Mouse (Mus musculus): ENCODE results near the gene Corin. TPM values are rescaled to one million over a fixed set of nuclear protein-coding genes. Genes with fewer than 3 reads are reported as not detected.

The Corin gene
- total RNA-seq (2015; ENCODE audit: low replicate concordance) (not detected in 2 replicates), total RNA-seq (2017; ENCODE audit: low replicate concordance) (not detected in 2 replicates)

DNA sequence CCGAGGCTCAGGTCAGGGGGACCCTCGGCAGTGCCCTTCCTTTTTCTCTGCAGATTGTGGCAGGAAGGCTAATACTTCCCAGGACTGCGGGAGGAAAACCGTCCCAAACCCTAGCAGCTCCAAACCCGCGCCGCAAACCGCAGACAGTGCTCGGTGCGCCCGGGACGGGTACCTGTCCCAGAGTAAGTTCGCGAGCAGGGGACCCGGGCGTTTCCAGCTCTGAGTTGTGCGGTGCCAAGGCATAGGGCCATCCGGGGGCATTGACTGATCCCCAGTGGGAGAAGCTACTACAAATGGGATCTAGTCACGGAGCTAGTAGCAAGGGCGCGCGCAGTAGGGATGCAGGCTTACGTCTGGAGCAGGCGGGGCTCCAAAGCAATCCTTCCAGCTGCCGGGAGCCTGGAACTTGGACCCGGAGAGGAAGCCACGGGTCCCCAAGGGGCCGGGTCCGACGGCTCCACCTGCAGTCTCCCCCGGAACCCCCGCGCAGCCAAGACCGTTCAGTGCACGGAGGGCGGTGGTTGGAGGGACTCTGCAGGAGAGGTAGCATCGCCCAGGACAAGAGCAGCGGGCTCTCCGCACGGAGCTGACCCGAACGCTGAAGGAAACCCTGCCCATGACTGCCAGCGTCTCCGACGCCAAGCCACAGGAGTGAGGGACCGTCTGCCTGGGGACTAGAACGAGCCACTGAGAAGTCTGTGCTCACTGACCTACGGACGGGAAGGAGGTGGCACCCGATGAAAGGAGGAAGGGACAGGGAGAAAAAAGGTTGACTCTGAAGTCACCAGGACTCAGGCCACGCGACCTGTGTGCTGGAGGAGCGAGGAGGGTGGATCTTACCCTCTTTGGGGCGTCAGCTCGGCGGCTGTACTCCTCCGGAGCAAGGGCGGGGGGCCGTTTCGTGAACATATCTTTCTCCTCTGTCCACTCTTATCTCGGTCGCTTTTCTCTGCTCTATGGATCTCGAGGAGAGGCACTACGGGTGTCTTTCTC, at the start of gene Corin:
TSS of gene Corin (minus strand) at position 943 of the 993 bp plus-strand sequence.
- no peak for ATAC-seq (replicated peaks; ENCODE audit: low FRiP score, poor library complexity, severe bottlenecking)

- ATAC-seq (replicated peaks; ENCODE audit: low FRiP score, poor library complexity, severe bottlenecking): no peak
Observed at GRCm38 (mm10) chr5:72551209-72551608, 46.9 kb upstream of the Corin start.

DNA sequence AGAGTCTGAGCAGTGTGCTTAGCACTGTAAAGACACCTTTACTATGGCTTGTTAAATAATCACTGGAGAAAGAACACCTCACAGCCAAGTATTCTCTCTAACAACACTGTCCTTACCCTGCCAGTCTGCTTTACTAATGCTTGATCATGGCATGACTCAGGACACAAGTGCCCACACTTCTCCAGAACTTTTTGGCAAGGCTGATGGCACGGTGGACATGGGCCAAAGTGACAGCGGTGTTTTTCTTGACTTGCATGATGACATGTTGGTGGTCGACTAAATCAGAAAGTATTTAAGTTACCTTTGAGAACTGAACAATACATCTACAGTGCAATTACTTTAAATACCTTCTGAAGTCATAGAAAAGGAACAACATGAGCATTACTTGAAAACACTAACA, 24.6 kb upstream of the Corin start:
- ATAC-seq (replicated peaks; ENCODE audit: low FRiP score, poor library complexity, severe bottlenecking): no peak

- ATAC-seq (replicated peaks; ENCODE audit: low FRiP score, poor library complexity, severe bottlenecking): no peak
Observed at GRCm38 (mm10) chr5:72513808-72514207, 9.5 kb upstream of the Corin start.

DNA sequence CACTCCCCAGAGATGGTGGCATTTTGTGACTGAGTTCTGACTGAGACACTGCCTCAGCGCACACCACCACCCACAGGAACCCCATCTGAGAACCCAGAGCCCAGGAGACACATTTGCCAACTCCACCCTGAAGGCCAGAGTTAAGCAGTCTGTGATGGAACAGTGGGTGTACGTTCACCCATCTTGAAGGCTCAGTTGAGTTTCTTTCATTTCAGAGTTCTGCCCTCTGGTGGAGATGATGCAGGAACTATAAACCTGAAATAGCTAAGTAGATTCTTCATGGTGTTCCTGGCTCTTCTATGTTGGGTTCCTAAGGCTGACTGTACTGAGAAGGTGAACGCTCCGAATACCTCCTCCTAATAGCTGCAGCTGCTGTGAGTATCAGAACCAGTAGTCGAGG, 1.5 kb upstream of the Corin start:
- no peak for ATAC-seq (replicated peaks; ENCODE audit: low FRiP score, poor library complexity, severe bottlenecking)

- no peak for ATAC-seq (replicated peaks; ENCODE audit: low FRiP score, poor library complexity, severe bottlenecking)
Observed at GRCm38 (mm10) chr5:72502778-72503177, 1.5 kb downstream of the Corin start.

DNA sequence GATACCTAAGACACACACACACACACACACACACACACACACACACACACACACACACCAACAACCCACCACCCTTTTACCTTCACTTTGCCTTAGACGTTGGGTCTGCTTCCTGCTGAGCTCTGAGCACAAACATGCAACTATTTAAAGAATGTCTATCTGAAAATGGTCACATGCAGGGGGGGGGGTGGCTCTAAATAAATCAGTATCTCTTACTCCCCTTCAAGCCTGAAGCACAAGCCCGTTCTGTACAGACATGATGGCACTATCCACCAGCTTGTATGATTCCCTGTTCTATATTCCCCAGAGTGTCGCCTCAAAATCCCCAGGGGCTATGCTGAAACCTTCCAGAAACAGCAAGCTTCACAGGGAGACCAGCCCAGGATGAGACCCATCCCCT, 2.5 kb downstream of the Corin start:
- no peak for ATAC-seq (replicated peaks; ENCODE audit: low FRiP score, poor library complexity, severe bottlenecking)

- no peak for ATAC-seq (replicated peaks; ENCODE audit: low FRiP score, poor library complexity, severe bottlenecking)
Observed at GRCm38 (mm10) chr5:72498271-72498670, 6.0 kb downstream of the Corin start.

- no peak for ATAC-seq (replicated peaks; ENCODE audit: low FRiP score, poor library complexity, severe bottlenecking)
Observed at GRCm38 (mm10) chr5:72496756-72497155, 7.5 kb downstream of the Corin start.

DNA sequence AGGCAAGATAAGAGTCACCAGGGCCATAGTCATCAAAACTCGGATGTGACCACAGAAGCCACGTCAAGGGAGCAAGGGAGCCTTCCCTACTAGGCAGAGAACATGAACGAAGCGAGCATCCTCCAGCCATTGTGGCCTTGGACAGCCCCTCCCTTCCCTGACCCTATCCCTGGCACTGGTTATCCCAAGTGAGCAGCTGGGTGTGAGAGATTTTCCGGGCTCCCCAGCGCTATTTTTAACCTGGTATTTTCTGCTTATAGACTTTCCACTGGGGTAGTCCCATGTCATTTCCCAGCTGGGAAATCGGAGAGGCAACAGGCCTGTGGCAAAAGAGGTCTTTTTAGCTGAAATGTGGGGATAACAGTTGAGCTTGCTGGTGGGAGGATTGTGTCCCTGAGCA, 10.4 kb downstream of the Corin start:
- no peak for ATAC-seq (replicated peaks; ENCODE audit: low FRiP score, poor library complexity, severe bottlenecking)

GRCm38 (mm10) chr5:72491232-72491631, 13.0 kb downstream of the Corin start:
- no peak for ATAC-seq (replicated peaks; ENCODE audit: low FRiP score, poor library complexity, severe bottlenecking)

- no peak for ATAC-seq (replicated peaks; ENCODE audit: low FRiP score, poor library complexity, severe bottlenecking)
Observed at GRCm38 (mm10) chr5:72480456-72480855, 23.8 kb downstream of the Corin start.

GRCm38 (mm10) chr5:72472317-72473009, 31.8 kb downstream of the Corin start:
- ATAC-seq (replicated peaks; ENCODE audit: low FRiP score, poor library complexity, severe bottlenecking): no peak

DNA sequence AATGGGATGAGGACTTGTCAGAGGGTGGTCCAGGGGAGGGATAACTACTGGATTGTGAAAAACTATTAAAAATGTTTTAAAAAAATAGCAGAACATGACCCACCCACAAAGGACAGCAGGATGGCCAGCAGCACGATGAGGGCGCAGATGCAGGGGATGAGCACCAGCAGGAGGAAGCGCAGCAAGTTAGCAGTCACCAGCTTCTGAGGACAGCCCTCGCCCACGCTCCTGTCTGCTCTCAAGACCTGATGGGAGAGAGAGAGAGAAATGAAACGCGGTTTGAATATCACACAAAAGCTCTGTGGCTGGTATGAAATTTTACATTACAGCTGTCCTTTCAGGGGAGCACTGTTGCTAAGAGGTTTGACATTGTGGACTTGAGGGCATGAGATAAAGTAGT, 32.5 kb downstream of the Corin start:
- no peak for ATAC-seq (replicated peaks; ENCODE audit: low FRiP score, poor library complexity, severe bottlenecking)

- ATAC-seq (replicated peaks; ENCODE audit: low FRiP score, poor library complexity, severe bottlenecking): no peak
Observed at GRCm38 (mm10) chr5:72464932-72465331, 39.3 kb downstream of the Corin start.

DNA sequence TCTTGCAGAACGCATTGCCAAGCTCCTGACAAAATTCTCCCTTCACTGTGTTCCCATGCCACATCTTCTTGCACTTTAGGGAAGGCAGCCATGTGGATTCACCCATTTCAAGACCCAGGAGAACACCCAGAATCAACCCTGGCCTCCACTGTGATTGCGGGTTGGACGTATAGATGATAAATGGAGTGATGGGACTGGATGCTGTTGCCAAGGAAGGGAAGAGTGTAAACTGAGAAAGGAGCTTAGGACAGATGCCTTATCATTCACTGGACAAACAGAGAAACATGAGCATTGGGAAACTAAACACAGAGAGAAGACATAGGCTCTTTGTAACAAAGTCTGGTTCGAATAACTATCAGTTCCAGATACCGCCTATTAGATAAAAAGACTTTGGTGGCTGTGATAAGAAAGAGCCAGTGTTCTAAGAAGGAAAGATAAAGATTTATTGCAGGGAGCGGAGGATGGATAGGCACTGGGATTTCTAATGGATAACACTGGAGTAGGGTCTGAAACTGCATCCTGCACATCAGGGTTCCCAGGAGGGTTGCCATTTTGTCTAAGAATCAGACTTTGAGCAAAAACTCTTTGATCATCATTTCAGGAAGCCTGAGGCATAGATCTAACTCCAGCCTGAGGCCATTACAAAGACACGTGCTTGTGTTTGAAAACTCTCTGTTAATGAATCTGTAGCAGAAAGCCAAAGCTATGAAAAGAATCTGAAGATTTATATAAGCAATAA, 44.7 kb downstream of the Corin start:
- no peak for ATAC-seq (replicated peaks; ENCODE audit: low FRiP score, poor library complexity, severe bottlenecking)

GRCm38 (mm10) chr5:72453690-72454089, 50.6 kb downstream of the Corin start:
- ATAC-seq (replicated peaks; ENCODE audit: low FRiP score, poor library complexity, severe bottlenecking): no peak

GRCm38 (mm10) chr5:72453176-72453575, 51.1 kb downstream of the Corin start:
- ATAC-seq (replicated peaks; ENCODE audit: low FRiP score, poor library complexity, severe bottlenecking): no peak

DNA sequence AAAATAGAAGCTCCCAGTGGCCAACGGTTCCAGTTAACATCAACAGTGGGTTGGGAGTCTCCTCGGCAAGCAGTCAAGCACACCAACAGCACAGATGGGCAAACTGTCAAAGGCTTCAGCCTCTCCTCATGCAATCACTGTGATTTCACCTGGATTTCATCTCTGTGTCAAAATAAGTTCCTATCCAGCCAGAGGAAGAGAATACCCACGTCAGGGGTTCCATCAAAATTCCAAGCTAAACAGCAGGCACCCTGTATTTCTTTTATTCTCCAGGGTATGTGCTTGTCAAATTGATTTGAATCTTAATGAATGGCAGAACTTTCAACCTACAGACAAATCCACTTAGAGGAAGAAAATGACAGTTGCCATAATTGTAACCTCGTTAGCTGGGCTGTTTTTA, 51.5 kb downstream of the Corin start:
- ATAC-seq (replicated peaks; ENCODE audit: low FRiP score, poor library complexity, severe bottlenecking): no peak

DNA sequence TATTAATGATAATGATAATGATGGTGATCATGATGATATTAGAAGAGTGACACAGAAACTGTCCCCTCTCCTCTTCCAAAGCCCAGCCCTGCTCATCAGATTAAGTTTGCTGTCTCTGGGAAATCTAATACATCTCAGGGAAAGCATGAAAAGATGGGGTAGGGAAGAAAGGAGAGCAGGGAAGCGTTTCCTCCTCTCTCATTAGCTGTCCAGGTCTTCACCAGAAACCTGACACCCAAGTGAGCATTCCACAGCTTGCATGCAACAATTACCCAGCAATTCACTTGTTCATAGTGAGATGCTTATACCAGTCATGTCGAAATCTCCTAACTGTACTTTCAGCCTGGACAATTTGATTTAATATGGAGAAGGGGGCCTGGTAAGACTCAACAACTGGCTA, 55.4 kb downstream of the Corin start:
- no peak for ATAC-seq (replicated peaks; ENCODE audit: low FRiP score, poor library complexity, severe bottlenecking)

Measured in erythroblast, adult 5-6 weeks (primary cell).